Mouse (Mus musculus): ENCODE results near the gene Hlcs.

- no peak for TF ChIP-seq EP300 (IDR thresholded peaks at IDR 0.05; ENCODE audit: low read depth)
- no peak for TF ChIP-seq CTCF (IDR thresholded peaks at IDR 0.05; ENCODE audit: low read depth)
Measured at GRCm38 (mm10) chr16:94314626-94315025, 1.3 kb upstream of the Hlcs start.
